Mouse (Mus musculus): Measurements from ENCODE around the gene Cyp2d26. TPM values are rescaled to one million over a fixed set of nuclear protein-coding genes. Genes with fewer than 3 reads are reported as not detected.
A peak's percentile ranks its signal among the peaks of the same experiment; 100 is the strongest.

The Cyp2d26 gene
- polyA plus RNA-seq, 1 experiment from 2014 or later: 0.62 TPM

DNA sequence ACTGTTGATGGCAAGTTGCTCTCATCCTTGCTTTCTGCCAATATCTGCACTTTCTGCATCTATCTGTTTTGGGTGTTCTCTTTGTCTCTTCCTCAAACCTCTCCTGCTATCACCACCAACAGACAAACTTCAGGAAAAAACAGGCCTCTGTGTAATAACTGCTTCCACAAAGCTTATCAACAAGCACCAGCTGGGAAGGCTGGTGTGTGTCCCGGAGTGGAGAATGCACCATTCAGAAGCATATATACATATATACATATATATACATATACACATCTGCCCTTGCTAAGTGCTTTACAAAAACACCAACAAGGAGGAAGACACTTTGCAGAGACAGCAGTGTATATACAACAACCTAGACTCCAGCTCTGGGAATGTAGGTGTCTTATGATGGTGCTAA lies 16.5 kb upstream of the Cyp2d26 start:
- no peak overlapping the region for H3K4me3 ChIP-seq (ENCODE audit: low read depth, low read length)

DNA sequence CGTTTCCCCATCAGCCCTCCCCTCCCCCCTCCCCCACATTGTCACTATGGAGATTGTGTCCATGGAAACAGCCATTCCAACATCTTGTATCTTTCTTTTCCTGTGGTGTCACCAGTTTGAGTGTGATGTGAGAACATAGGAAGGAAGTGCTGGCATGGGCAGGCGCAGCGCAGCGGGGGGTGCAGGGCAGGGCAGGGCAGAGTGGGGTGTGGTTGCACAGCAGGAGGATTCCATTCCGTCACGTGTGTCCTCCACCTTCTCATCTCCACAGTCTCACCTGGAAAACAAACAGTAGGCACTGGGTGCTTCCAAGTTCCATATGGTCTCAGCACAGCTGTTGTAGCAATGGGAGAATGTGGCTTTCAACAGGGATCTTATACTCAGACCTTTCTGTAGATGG lies 15.4 kb upstream of the Cyp2d26 start:
- no peaks in the 10 kb centered on the region for H3K9me3 ChIP-seq (ENCODE audit: control insufficient read depth, low read length)
- no peaks in the 10 kb centered on the region for H3K27me3 ChIP-seq (replicated peaks; ENCODE audit: control insufficient read depth, insufficient read depth, low read length)
- 80% methylated on average over 6 of the region's 6 CpGs for WGBS

More for the DNA sequence above, 16.5 kb upstream of the Cyp2d26 start:
- Histone ChIP-seq H3K36me3 (ENCODE audit: control insufficient read depth, insufficient read depth, low read length) (0 out of 2 replicates have a peak, but pooled peaks cover 3% of the 10 kb centered on the region), H3K4me1 (replicated peaks; ENCODE audit: control insufficient read depth, insufficient read depth, low read length) (peaks cover 14% of the 10 kb centered on the region), H3K9ac (ENCODE audit: low read depth, low read length) (no peak overlapping the region), H3K27ac (ENCODE audit: low read depth, low read length) (no peak overlapping the region), H3K4me2 (no peak overlapping the region), H3K9me3 (ENCODE audit: control insufficient read depth, low read length) (no peaks in the 10 kb centered on the region), H3K27me3 (replicated peaks; ENCODE audit: control insufficient read depth, insufficient read depth, low read length) (no peaks in the 10 kb centered on the region)
- DNase-seq (ENCODE audit: low spot score) (no peak), ATAC-seq (replicated peaks; ENCODE audit: low FRiP score) (peak; percentile 84)
- WGBS: 43% methylated on average over 1 of the region's 1 CpGs

DNA sequence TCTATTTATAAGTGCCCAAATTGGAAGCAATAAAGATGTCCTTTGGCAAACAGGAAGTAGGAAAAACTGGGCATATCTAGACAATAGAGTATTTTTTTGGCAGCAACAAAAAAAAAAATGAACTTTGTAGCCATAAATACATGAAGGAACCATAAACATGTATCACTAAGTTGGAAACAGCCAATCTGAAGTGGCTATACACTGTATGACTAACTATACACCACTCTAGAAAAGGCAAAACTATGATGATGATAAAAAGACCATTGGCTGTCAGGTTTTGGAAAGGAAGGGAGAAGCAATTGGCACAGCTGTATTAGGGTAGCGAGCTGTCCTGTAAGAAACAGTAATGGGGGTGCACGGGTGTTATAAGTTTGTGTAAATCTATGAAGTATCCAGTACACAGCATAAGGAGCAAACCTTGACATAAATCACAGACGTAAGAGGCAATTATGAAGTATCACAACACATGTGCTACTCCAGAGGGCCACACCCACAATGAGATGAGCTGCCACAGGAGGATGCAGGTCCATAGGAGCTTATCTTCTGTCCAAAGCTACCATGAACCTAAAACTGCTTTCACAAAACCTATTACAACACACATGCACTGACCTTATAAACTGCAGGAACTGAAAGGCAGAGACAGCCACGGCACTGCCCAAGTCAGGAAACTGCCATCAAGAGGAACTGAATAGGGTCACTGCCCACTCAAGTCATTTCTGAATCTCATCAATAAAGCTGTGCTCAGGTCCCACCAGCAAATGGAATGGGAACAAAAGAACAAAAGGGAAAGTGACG lies 13.1 kb upstream of the Cyp2d26 start:
- 82% methylated on average over 5 of the region's 5 CpGs for WGBS
- ATAC-seq (replicated peaks; ENCODE audit: low FRiP score) (no peak), DNase-seq (ENCODE audit: low spot score) (no peak)
- Histone ChIP-seq H3K36me3 (ENCODE audit: control insufficient read depth, insufficient read depth, low read length) (0 out of 2 replicates have a peak, but pooled peaks cover 3% of the 10 kb centered on the region), H3K27me3 (replicated peaks; ENCODE audit: control insufficient read depth, insufficient read depth, low read length) (no peaks in the 10 kb centered on the region), H3K9me3 (ENCODE audit: control insufficient read depth, low read length) (no peaks in the 10 kb centered on the region), H3K4me2 (no peak overlapping the region), H3K27ac (ENCODE audit: low read depth, low read length) (no peak overlapping the region), H3K4me1 (replicated peaks; ENCODE audit: control insufficient read depth, insufficient read depth, low read length) (peaks cover 14% of the 10 kb centered on the region), H3K4me3 (ENCODE audit: low read depth, low read length) (no peak overlapping the region), H3K9ac (ENCODE audit: low read depth, low read length) (no peak overlapping the region)

More for the DNA sequence above, 15.4 kb upstream of the Cyp2d26 start:
- ATAC-seq (replicated peaks; ENCODE audit: low FRiP score): no peak
- no peak overlapping the region for H3K4me2 ChIP-seq
- H3K27ac ChIP-seq (ENCODE audit: low read depth, low read length): no peak overlapping the region
- H3K4me3 ChIP-seq (ENCODE audit: low read depth, low read length): no peak overlapping the region
- H3K4me1 ChIP-seq (replicated peaks; ENCODE audit: control insufficient read depth, insufficient read depth, low read length): peaks cover 14% of the 10 kb centered on the region
- no peak overlapping the region for H3K9ac ChIP-seq (ENCODE audit: low read depth, low read length)
- 0 out of 2 replicates have a peak, but pooled peaks cover 3% of the 10 kb centered on the region for H3K36me3 ChIP-seq (ENCODE audit: control insufficient read depth, insufficient read depth, low read length)
- no peak for DNase-seq (ENCODE audit: low spot score)

DNA sequence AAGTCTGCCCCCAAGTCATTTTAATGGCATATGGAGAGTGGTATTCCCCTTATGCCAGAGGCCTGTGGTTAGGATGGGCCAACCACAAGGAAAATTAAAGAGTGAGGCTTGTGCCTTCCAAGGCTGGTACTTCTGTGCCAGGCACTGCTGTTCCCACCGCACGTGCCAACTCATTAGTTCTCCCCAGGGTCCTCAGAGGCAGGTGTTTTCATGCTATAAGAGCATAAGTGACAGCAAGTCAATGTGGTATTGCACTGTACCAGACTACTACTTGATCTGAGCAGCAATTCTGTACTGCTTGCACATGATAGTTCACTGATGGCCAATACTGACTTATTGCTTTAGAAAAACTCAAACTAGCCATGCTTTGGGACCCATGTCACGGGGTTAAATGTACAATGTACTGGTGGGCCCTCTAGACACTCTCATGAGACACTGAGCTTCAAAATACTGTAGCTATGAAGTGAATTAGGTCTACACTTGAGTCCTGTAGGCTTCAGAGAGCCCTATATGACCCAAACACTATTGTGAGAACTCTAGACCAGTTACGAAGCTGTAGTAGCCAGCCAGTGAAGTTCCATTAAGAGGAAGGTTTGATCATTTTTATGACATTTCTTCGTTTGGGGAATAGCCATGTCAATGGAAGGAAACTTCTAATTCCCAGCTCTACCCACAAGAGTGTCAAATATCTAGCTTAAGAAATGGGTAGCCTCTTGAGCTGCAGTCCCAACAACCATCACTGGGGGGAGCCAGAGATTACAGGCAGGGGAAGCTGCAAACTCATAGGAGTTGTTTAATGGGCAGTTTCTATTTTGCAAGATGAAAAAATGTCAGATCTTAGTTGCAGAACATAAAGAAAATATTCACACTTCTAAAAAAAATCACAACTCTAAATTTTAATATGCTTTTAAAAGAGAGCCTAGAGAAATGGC lies 10.9 kb upstream of the Cyp2d26 start:
- no peaks in the 10 kb centered on the region for H3K9me3 ChIP-seq (ENCODE audit: control insufficient read depth, low read length)
- DNase-seq (ENCODE audit: low spot score) (peak; percentile 63), ATAC-seq (replicated peaks; ENCODE audit: low FRiP score) (no peak)
- H3K27me3 ChIP-seq (replicated peaks; ENCODE audit: control insufficient read depth, insufficient read depth, low read length): no peaks in the 10 kb centered on the region
- H3K36me3 ChIP-seq (ENCODE audit: control insufficient read depth, insufficient read depth, low read length): 0 out of 2 replicates have a peak, but pooled peaks cover 3% of the 10 kb centered on the region
- H3K9ac ChIP-seq (ENCODE audit: low read depth, low read length): no peak overlapping the region
- H3K4me2 ChIP-seq: no peak overlapping the region
- peaks cover 5% of the 10 kb centered on the region for H3K4me1 ChIP-seq (replicated peaks; ENCODE audit: control insufficient read depth, insufficient read depth, low read length)
- 77% methylated on average over 5 of the region's 5 CpGs for WGBS
- no peak overlapping the region for H3K27ac ChIP-seq (ENCODE audit: low read depth, low read length)
- H3K4me3 ChIP-seq (ENCODE audit: low read depth, low read length): no peak overlapping the region

DNA sequence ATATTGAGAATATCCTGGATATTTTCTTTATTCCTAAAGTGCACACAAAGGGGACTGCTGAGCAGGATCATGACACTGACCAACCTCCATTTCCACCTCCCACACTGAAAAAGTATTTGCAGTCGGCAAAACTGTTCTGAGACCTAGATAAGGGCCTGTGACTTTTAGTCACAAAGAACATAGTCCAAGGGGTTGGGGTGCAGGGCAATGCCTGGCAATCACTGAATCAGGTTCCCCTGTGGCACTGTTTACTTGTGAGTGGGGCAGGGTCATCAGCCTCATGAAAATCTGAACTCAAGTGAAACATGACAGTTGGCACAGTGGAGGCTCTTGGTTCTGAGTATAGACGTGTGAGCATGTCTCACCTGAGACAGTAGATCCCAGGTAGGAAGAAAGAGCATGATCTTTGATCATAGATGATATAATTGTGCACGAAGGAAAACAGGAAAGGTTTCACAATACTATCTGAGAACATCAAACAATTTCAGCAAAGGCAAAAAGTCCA lies 1.9 kb upstream of the Cyp2d26 start:
- no peak overlapping the region for H3K27ac ChIP-seq (ENCODE audit: low read depth, low read length)
- no peak overlapping the region for H3K9ac ChIP-seq (ENCODE audit: low read depth, low read length)
- no peaks in the 10 kb centered on the region for H3K36me3 ChIP-seq (ENCODE audit: control insufficient read depth, insufficient read depth, low read length)
- H3K27me3 ChIP-seq (replicated peaks; ENCODE audit: control insufficient read depth, insufficient read depth, low read length): no peaks in the 10 kb centered on the region
- H3K4me1 ChIP-seq (replicated peaks; ENCODE audit: control insufficient read depth, insufficient read depth, low read length): no peaks in the 10 kb centered on the region
- no peak for DNase-seq (ENCODE audit: low spot score)
- H3K4me2 ChIP-seq: no peak overlapping the region
- ATAC-seq (replicated peaks; ENCODE audit: low FRiP score): no peak
- H3K9me3 ChIP-seq (ENCODE audit: control insufficient read depth, low read length): no peaks in the 10 kb centered on the region
- 60% methylated on average over 3 of the region's 3 CpGs for WGBS
- no peak overlapping the region for H3K4me3 ChIP-seq (ENCODE audit: low read depth, low read length)

DNA sequence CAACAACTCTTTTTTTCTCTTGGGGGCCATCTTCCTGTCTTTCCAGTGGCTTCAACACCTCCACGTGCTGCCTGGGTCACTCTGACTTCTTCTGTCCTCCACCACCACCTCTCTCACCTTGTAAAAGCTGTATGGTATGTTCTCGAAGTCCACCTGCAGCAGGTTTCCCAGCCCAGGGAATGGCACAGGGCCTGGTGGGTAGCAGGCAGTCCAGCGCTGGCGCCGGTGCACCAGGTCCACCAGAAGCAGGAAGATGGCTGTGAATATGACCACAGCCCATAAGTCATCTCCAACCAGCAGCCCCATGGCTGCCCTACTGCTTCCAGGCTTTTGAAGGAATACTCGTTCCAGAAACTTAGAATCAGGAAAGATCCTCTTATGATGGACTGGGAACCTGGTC lies 226 bp downstream of the Cyp2d26 start:
- no peak overlapping the region for H3K4me3 ChIP-seq (ENCODE audit: low read depth, low read length)
- whole genome bisulfite sequencing: 76% methylated on average over 6 of the region's 6 CpGs
- no peaks in the 10 kb centered on the region for H3K27me3 ChIP-seq (replicated peaks; ENCODE audit: control insufficient read depth, insufficient read depth, low read length)
- no peak overlapping the region for H3K9ac ChIP-seq (ENCODE audit: low read depth, low read length)
- H3K36me3 ChIP-seq (ENCODE audit: control insufficient read depth, insufficient read depth, low read length): no peaks in the 10 kb centered on the region
- H3K4me2 ChIP-seq: no peak overlapping the region
- DNase-seq (ENCODE audit: low spot score) (no peak), ATAC-seq (replicated peaks; ENCODE audit: low FRiP score) (no peak)
- H3K4me1 ChIP-seq (replicated peaks; ENCODE audit: control insufficient read depth, insufficient read depth, low read length): no peaks in the 10 kb centered on the region
- no peak overlapping the region for H3K27ac ChIP-seq (ENCODE audit: low read depth, low read length)
- no peaks in the 10 kb centered on the region for H3K9me3 ChIP-seq (ENCODE audit: control insufficient read depth, low read length)

DNA sequence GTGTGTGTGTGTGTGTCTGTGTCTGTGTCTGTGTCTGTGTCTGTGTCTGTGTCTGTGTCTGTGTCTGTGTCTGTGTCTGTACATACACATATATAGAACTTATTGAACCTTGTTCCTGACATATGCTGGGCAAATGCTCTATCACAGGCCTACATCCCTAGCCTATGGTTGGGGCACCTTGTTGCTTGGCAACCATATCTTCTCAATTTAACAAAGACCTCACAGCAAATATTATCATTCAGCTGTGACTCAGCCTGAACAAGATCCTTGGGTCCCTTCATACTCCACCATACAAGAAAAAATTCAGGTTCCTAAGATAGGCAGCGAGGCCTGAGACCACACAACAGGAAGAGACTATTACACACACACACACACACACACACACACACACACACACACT lies 640 bp downstream of the Cyp2d26 start:
- 61% methylated on average over 1 of the region's 1 CpGs for WGBS
- Histone ChIP-seq H3K27me3 (replicated peaks; ENCODE audit: control insufficient read depth, insufficient read depth, low read length) (no peaks in the 10 kb centered on the region), H3K4me3 (ENCODE audit: low read depth, low read length) (no peak overlapping the region), H3K36me3 (ENCODE audit: control insufficient read depth, insufficient read depth, low read length) (no peaks in the 10 kb centered on the region), H3K9me3 (ENCODE audit: control insufficient read depth, low read length) (no peaks in the 10 kb centered on the region), H3K9ac (ENCODE audit: low read depth, low read length) (no peak overlapping the region), H3K4me1 (replicated peaks; ENCODE audit: control insufficient read depth, insufficient read depth, low read length) (no peaks in the 10 kb centered on the region), H3K4me2 (no peak overlapping the region), H3K27ac (ENCODE audit: low read depth, low read length) (no peak overlapping the region)
- no peak for ATAC-seq (replicated peaks; ENCODE audit: low FRiP score)
- no peak for DNase-seq (ENCODE audit: low spot score)

DNA sequence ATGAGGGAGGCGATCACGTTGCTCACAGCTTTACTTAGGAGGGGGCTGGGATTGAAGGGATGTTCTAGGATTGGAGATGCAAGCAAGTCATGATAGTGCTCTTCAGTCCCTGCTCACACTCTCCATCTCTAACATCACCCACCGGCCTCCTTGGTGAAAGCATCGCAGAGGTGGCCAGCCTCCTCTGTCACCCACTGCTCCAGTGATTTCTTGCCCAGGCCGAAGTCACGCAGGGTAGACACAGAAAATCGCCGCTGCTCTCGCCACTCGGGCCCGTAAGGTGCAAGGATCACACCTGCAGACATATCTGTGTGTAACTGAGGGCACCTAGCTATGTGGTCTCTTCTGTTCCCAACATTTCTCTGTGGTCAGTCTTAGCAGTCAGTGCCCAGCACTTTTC lies 1.5 kb downstream of the Cyp2d26 start:
- Histone ChIP-seq H3K27ac (ENCODE audit: low read depth, low read length) (no peak overlapping the region), H3K9ac (ENCODE audit: low read depth, low read length) (no peak overlapping the region), H3K9me3 (ENCODE audit: control insufficient read depth, low read length) (no peaks in the 10 kb centered on the region), H3K27me3 (replicated peaks; ENCODE audit: control insufficient read depth, insufficient read depth, low read length) (no peaks in the 10 kb centered on the region), H3K4me2 (no peak overlapping the region), H3K4me1 (replicated peaks; ENCODE audit: control insufficient read depth, insufficient read depth, low read length) (no peaks in the 10 kb centered on the region), H3K36me3 (ENCODE audit: control insufficient read depth, insufficient read depth, low read length) (no peaks in the 10 kb centered on the region), H3K4me3 (ENCODE audit: low read depth, low read length) (no peak overlapping the region)
- WGBS: 90% methylated on average over 11 of the region's 11 CpGs
- DNase-seq (ENCODE audit: low spot score) (no peak), ATAC-seq (replicated peaks; ENCODE audit: low FRiP score) (no peak)

Data from liver, embryonic 11.5 days (tissue).